Mouse (Mus musculus): ENCODE measurements around the gene Rasal3. TPM values are rescaled to one million over a fixed set of nuclear protein-coding genes. Genes with fewer than 3 reads are reported as not detected.

The Rasal3 gene
- polyA plus RNA-seq, 1 experiment from 2014 or later, result 0.20 TPM

DNA sequence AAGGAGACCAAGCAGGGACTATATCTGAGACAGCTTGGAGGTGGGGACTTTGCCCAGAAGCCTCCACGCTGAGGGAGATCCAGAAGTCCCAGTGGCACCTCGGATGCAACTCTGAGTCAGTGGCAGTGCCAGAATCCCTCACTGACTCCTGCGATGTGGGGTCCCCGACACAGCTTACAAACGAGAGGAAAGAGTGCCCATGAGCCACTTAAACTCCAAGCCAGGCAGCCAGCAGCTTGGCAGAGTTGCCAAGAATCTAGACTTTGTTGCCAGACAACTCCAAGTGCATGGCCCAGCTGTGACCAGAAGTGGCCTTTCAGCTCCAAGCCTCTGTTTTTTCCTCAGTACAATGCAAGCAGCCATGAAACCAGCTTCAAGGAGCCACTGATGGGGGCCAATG is 19.7 kb downstream of the Rasal3 start:
- ATAC-seq (ENCODE audit: low FRiP score, low TSS enrichment), result no peak
- 86% methylated on average over 5 of the region's 5 CpGs for WGBS
- Histone ChIP-seq H3K4me2 (replicated peaks; ENCODE audit: low read depth, low read length) (no peak overlapping the region), H3K9me3 (ENCODE audit: control insufficient read depth, low read length) (no peaks in the 10 kb centered on the region), H3K9ac (ENCODE audit: low read depth, low read length) (no peak overlapping the region), H3K4me1 (ENCODE audit: control insufficient read depth, insufficient read depth, low read length) (peaks cover 12% of the 10 kb centered on the region), H3K4me3 (ENCODE audit: low read length) (no peak overlapping the region), H3K27me3 (ENCODE audit: control insufficient read depth, insufficient read depth, low read length) (no peaks in the 10 kb centered on the region), H3K36me3 (ENCODE audit: control insufficient read depth, insufficient read depth, low read length) (peaks cover 11% of the 10 kb centered on the region; the same call in 1 of the 2 replicates), H3K27ac (ENCODE audit: low read depth, low read length) (no peak overlapping the region)

DNA sequence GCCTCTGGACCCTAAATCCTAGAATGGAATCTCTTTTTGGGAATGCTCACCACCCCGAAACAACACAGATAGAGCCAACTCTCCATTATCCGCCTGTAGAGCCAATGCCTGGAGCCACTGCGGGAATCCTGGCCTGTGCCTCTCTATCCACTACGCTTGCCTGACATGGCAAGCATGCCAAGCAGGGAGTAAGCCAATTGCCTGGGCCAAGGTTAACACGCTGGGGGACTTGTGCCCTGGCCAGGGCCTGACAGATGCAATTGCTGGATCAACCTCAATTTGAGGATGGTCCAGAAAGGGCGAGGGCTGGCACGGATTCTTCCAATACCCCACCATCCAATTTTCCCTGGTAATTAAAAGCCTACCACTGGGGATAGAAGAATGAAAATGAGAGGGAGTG is 20.8 kb downstream of the Rasal3 start:
- H3K27me3 ChIP-seq (ENCODE audit: control insufficient read depth, insufficient read depth, low read length), result no peaks in the 10 kb centered on the region
- WGBS, result 94% methylated on average over 7 of the region's 7 CpGs
- peaks cover 6% of the 10 kb centered on the region; the same call in 1 of the 2 replicates for H3K4me1 ChIP-seq (ENCODE audit: control insufficient read depth, insufficient read depth, low read length)
- peaks cover 17% of the 10 kb centered on the region; the same call in 1 of the 2 replicates for H3K36me3 ChIP-seq (ENCODE audit: control insufficient read depth, insufficient read depth, low read length)
- no peaks in the 10 kb centered on the region for H3K9me3 ChIP-seq (ENCODE audit: control insufficient read depth, low read length)
- no peak overlapping the region for H3K4me3 ChIP-seq (ENCODE audit: low read length)
- H3K4me2 ChIP-seq (replicated peaks; ENCODE audit: low read depth, low read length), result no peak overlapping the region
- ATAC-seq (ENCODE audit: low FRiP score, low TSS enrichment), result no peak
- H3K27ac ChIP-seq (ENCODE audit: low read depth, low read length), result no peak overlapping the region
- no peak overlapping the region for H3K9ac ChIP-seq (ENCODE audit: low read depth, low read length)

DNA sequence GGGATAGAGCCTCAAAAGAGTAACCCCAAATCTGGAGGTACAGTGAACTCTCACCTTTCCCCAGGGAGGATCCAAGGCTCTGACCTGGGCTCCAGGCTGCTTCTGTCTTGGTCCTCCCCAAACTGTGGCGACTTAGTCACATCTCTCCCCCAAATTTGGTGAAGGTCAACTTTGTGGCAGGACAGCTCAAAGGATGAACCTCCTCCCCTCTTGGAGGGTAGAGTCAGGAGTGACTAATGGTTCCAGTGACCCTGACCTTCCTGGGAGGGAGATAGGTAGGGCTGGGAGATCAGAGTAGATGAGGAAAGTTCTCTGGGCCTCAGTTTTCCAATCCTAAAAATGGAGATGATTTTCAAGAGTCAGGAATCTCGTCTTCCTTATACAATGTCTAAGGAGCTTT is 24.6 kb downstream of the Rasal3 start:
- Histone ChIP-seq H3K4me1 (ENCODE audit: control insufficient read depth, insufficient read depth, low read length) (0 out of 2 replicates have a peak, but pooled peaks cover 2% of the 10 kb centered on the region), H3K4me3 (ENCODE audit: low read length) (no peak overlapping the region), H3K9ac (ENCODE audit: low read depth, low read length) (no peak overlapping the region), H3K9me3 (ENCODE audit: control insufficient read depth, low read length) (no peaks in the 10 kb centered on the region), H3K27me3 (ENCODE audit: control insufficient read depth, insufficient read depth, low read length) (no peaks in the 10 kb centered on the region), H3K36me3 (ENCODE audit: control insufficient read depth, insufficient read depth, low read length) (peaks cover 24% of the 10 kb centered on the region; the same call in 1 of the 2 replicates), H3K27ac (ENCODE audit: low read depth, low read length) (no peak overlapping the region), H3K4me2 (replicated peaks; ENCODE audit: low read depth, low read length) (no peak overlapping the region)
- ATAC-seq (ENCODE audit: low FRiP score, low TSS enrichment), result no peak
- WGBS, result 81% methylated on average over 2 of the region's 2 CpGs

DNA sequence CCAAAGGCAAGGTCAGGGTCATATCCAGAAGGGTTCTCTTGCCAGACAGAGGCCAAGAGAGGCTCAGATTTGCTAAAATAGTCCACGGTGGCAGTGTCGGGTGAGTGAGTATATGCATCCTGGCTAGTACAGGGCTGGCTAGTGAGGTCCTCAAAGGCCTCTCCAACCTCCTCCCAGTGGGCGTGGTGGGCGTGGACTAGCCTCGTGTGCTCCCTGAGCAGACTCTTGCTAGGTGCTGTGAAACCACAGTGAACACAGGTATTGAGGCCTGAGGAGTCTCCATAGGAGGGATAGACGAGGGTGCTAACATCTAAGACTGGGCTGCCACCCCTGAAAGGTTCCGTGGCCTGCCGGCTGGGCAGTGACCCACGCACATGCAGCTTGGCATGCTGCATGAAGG is 26.2 kb downstream of the Rasal3 start:
- Histone ChIP-seq H3K4me1 (ENCODE audit: control insufficient read depth, insufficient read depth, low read length) (0 out of 2 replicates have a peak, but pooled peaks cover 2% of the 10 kb centered on the region), H3K9me3 (ENCODE audit: control insufficient read depth, low read length) (no peaks in the 10 kb centered on the region), H3K27me3 (ENCODE audit: control insufficient read depth, insufficient read depth, low read length) (no peaks in the 10 kb centered on the region), H3K9ac (ENCODE audit: low read depth, low read length) (no peak overlapping the region), H3K4me2 (replicated peaks; ENCODE audit: low read depth, low read length) (no peak overlapping the region), H3K4me3 (ENCODE audit: low read length) (no peak overlapping the region), H3K36me3 (ENCODE audit: control insufficient read depth, insufficient read depth, low read length) (peaks cover 24% of the 10 kb centered on the region; the same call in 1 of the 2 replicates), H3K27ac (ENCODE audit: low read depth, low read length) (no peak overlapping the region)
- WGBS, result 84% methylated on average over 9 of the region's 9 CpGs
- no peak for ATAC-seq (ENCODE audit: low FRiP score, low TSS enrichment)

DNA sequence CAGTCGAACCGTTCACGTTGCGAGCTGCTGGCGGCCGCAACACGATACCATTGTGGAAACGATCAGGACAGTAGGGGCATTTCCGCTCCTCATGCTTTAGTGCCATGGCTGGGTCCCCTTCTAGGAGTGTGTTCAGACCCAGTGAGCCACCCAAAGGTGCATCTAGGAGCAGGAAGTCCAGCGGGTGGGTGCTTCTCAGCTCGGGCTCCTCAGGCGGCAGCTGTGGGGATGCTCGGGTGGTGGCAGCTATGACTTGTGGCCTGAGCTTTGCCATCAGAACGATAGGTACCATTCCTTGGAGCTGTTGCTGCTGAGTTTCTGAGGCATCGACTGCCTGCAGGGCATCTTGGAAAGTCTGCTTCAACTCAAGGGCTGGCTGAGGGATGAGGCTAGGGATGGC is 26.9 kb downstream of the Rasal3 start:
- no peak for ATAC-seq (ENCODE audit: low FRiP score, low TSS enrichment)
- Histone ChIP-seq H3K27me3 (ENCODE audit: control insufficient read depth, insufficient read depth, low read length) (no peaks in the 10 kb centered on the region), H3K4me3 (ENCODE audit: low read length) (no peak overlapping the region), H3K9ac (ENCODE audit: low read depth, low read length) (no peak overlapping the region), H3K9me3 (ENCODE audit: control insufficient read depth, low read length) (no peaks in the 10 kb centered on the region), H3K4me2 (replicated peaks; ENCODE audit: low read depth, low read length) (no peak overlapping the region), H3K4me1 (ENCODE audit: control insufficient read depth, insufficient read depth, low read length) (0 out of 2 replicates have a peak, but pooled peaks cover 2% of the 10 kb centered on the region), H3K36me3 (ENCODE audit: control insufficient read depth, insufficient read depth, low read length) (peaks cover 24% of the 10 kb centered on the region; the same call in 1 of the 2 replicates), H3K27ac (ENCODE audit: low read depth, low read length) (no peak overlapping the region)
- WGBS, result 78% methylated on average over 15 of the region's 15 CpGs

- ATAC-seq (ENCODE audit: low FRiP score, low TSS enrichment), result peak; percentile 72
- Histone ChIP-seq H3K27ac (ENCODE audit: low read depth, low read length) (peak overlapping the region; percentile 55; the same call in 1 of the 2 replicates), H3K9ac (ENCODE audit: low read depth, low read length) (peak overlapping the region; percentile 42; the same call in 1 of the 2 replicates), H3K4me1 (ENCODE audit: control insufficient read depth, insufficient read depth, low read length) (no peaks in the 10 kb centered on the region; the same call in 1 of the 2 replicates), H3K36me3 (ENCODE audit: control insufficient read depth, insufficient read depth, low read length) (peaks cover 3% of the 10 kb centered on the region; the same call in 1 of the 2 replicates), H3K27me3 (ENCODE audit: control insufficient read depth, insufficient read depth, low read length) (no peaks in the 10 kb centered on the region), H3K4me2 (replicated peaks; ENCODE audit: low read depth, low read length) (peak overlapping the region; percentile 39), H3K9me3 (ENCODE audit: control insufficient read depth, low read length) (no peaks in the 10 kb centered on the region), H3K4me3 (ENCODE audit: low read length) (peak overlapping the region; percentile 32)
- WGBS, result 11% methylated on average over 12 of the region's 17 CpGs
Observed at GRCm38 (mm10) chr17:32368991-32369578, 34.3 kb downstream of the Rasal3 start.

DNA sequence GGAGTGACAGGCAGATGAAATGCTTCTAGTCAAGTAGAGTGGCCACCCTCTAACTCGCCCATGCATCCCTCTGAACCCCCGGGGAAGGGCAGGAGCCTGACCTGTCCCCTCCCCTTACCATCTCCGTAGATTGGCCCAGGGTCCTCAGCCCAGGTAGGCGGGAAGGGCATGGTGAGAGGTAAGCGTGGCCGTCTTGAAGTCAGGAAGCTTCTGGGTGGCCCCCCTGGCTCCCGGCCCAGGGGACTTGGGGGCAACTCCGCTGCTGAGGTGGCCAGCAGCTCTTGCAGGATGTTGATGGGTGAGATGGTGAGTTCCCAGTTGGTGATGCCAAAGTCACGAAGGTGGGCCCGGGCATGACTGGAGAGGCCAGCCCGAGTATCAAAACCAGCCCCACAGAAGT is 35.7 kb downstream of the Rasal3 start:
- 90% methylated on average over 11 of the region's 11 CpGs for WGBS
- Histone ChIP-seq H3K36me3 (ENCODE audit: control insufficient read depth, insufficient read depth, low read length) (peaks cover 3% of the 10 kb centered on the region; the same call in 1 of the 2 replicates), H3K4me2 (replicated peaks; ENCODE audit: low read depth, low read length) (no peak overlapping the region), H3K9ac (ENCODE audit: low read depth, low read length) (no peak overlapping the region), H3K4me3 (ENCODE audit: low read length) (no peak overlapping the region), H3K4me1 (ENCODE audit: control insufficient read depth, insufficient read depth, low read length) (peaks cover 9% of the 10 kb centered on the region), H3K27ac (ENCODE audit: low read depth, low read length) (no peak overlapping the region), H3K27me3 (ENCODE audit: control insufficient read depth, insufficient read depth, low read length) (no peaks in the 10 kb centered on the region), H3K9me3 (ENCODE audit: control insufficient read depth, low read length) (no peaks in the 10 kb centered on the region)
- ATAC-seq (ENCODE audit: low FRiP score, low TSS enrichment), result no peak

- Histone ChIP-seq H3K4me3 (ENCODE audit: low read length) (no peak overlapping the region), H3K36me3 (ENCODE audit: control insufficient read depth, insufficient read depth, low read length) (peaks cover 24% of the 10 kb centered on the region), H3K9ac (ENCODE audit: low read depth, low read length) (no peak overlapping the region), H3K4me1 (ENCODE audit: control insufficient read depth, insufficient read depth, low read length) (peaks cover 14% of the 10 kb centered on the region), H3K27me3 (ENCODE audit: control insufficient read depth, insufficient read depth, low read length) (no peaks in the 10 kb centered on the region), H3K27ac (ENCODE audit: low read depth, low read length) (no peak overlapping the region), H3K9me3 (ENCODE audit: control insufficient read depth, low read length) (no peaks in the 10 kb centered on the region), H3K4me2 (replicated peaks; ENCODE audit: low read depth, low read length) (no peak overlapping the region)
- no peak for ATAC-seq (ENCODE audit: low FRiP score, low TSS enrichment)
- WGBS, result 64% methylated on average over 1 of the region's 1 CpGs
Observed at GRCm38 (mm10) chr17:32365296-32365695, 38.1 kb downstream of the Rasal3 start.

DNA sequence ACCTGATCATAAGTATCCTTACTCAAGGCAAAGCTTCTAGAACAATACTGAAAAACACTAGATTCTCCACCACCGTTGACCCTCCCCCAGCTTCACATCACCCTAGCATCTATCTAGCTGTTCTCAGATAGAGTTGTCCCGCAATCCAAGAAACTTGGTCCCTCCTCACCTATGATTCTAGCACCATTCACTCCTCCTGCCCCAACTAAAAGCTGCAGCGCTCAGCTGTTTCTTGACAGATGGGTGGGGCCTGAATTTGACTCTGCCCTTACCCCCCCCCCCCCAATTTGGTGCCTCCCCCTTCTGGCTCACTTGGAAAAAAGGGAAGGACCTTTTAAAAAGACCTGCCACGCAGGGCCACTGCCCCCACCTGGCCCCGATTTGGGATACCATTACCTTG is 38.5 kb downstream of the Rasal3 start:
- peaks cover 29% of the 10 kb centered on the region for H3K36me3 ChIP-seq (ENCODE audit: control insufficient read depth, insufficient read depth, low read length)
- peak overlapping the region; percentile 67 for H3K27ac ChIP-seq (ENCODE audit: low read depth, low read length)
- H3K9ac ChIP-seq (ENCODE audit: low read depth, low read length), result peak overlapping the region; percentile 96
- peak overlapping the region; percentile 94 for H3K4me3 ChIP-seq (ENCODE audit: low read length)
- no peaks in the 10 kb centered on the region for H3K27me3 ChIP-seq (ENCODE audit: control insufficient read depth, insufficient read depth, low read length)
- H3K4me2 ChIP-seq (replicated peaks; ENCODE audit: low read depth, low read length), result peak overlapping the region; percentile 85
- H3K9me3 ChIP-seq (ENCODE audit: control insufficient read depth, low read length), result no peaks in the 10 kb centered on the region
- ATAC-seq (ENCODE audit: low FRiP score, low TSS enrichment), result peak; percentile 17
- 55% methylated on average over 5 of the region's 5 CpGs for WGBS
- H3K4me1 ChIP-seq (ENCODE audit: control insufficient read depth, insufficient read depth, low read length), result peaks cover 14% of the 10 kb centered on the region
